Mouse (Mus musculus) embryo, embryonic 9.5 days (tissue): ENCODE data around the gene Pdf.

Experiments
- DNase-seq: peaks from one replicate; pipeline ENCODE4 v3.0.0-alpha.2; 2017; ENCODE audit errors: extremely low spot score

Pdf gene

GRCm38 (mm10) chr8:107048061-107048941 is at the start of gene Pdf:
Gene Pdf (minus strand): TSS chr8:107048614.
- peak; percentile 78 for DNase-seq

GRCm38 (mm10) chr8:107096366-107097036 is 48.1 kb upstream of the Pdf start, which contains the start of gene Terf2:
Gene Terf2 (minus strand): TSS chr8:107096547.
- DNase-seq = peak; percentile 96

- DNase-seq = no peak
Observed at GRCm38 (mm10) chr8:107095717-107096365, 47.4 kb upstream of the Pdf start.

GRCm38 (mm10) chr8:107090531-107090930 is 42.1 kb upstream of the Pdf start:
- DNase-seq = no peak

GRCm38 (mm10) chr8:107088526-107089063 is 40.2 kb upstream of the Pdf start:
- DNase-seq = no peak

- DNase-seq = no peak
Observed at GRCm38 (mm10) chr8:107086018-107086417, 37.6 kb upstream of the Pdf start.

- no peak for DNase-seq
Observed at GRCm38 (mm10) chr8:107085358-107085757, 36.9 kb upstream of the Pdf start.

GRCm38 (mm10) chr8:107076239-107076888 is 27.9 kb upstream of the Pdf start:
- no peak for DNase-seq

- DNase-seq = no peak
Observed at GRCm38 (mm10) chr8:107074128-107074527, 25.7 kb upstream of the Pdf start.

GRCm38 (mm10) chr8:107073706-107074105 is 25.3 kb upstream of the Pdf start:
- no peak for DNase-seq

- DNase-seq = no peak
Observed at GRCm38 (mm10) chr8:107065511-107066496, 17.4 kb upstream of the Pdf start, which contains the start of gene Tmed6. Gene Tmed6 (minus strand): TSS chr8:107065644.

GRCm38 (mm10) chr8:107062613-107063012 is 14.2 kb upstream of the Pdf start:
- no peak for DNase-seq

- no peak for DNase-seq
Observed at GRCm38 (mm10) chr8:107056973-107057369, 8.6 kb upstream of the Pdf start.

GRCm38 (mm10) chr8:107056076-107056972 is 7.9 kb upstream of the Pdf start, which contains the start of the genes Cog8 and Nip7:
Gene Cog8 (minus strand): TSS chr8:107056689.
Gene Nip7 (plus strand): TSS chr8:107056877.
- peak; percentile 95 for DNase-seq

- no peak for DNase-seq
Observed at GRCm38 (mm10) chr8:107052046-107052445, 3.6 kb upstream of the Pdf start.

- no peak for DNase-seq
Observed at GRCm38 (mm10) chr8:107049480-107049879, 1.1 kb upstream of the Pdf start.

GRCm38 (mm10) chr8:107046976-107047375 is 1.4 kb downstream of the Pdf start:
- no peak for DNase-seq

GRCm38 (mm10) chr8:107045478-107045877 is 2.9 kb downstream of the Pdf start:
- no peak for DNase-seq

GRCm38 (mm10) chr8:107040632-107041031 is 7.8 kb downstream of the Pdf start:
- no peak for DNase-seq
